26 mouse cellular contexts compared by ENCODE assay signal in the genomic region with DNA sequence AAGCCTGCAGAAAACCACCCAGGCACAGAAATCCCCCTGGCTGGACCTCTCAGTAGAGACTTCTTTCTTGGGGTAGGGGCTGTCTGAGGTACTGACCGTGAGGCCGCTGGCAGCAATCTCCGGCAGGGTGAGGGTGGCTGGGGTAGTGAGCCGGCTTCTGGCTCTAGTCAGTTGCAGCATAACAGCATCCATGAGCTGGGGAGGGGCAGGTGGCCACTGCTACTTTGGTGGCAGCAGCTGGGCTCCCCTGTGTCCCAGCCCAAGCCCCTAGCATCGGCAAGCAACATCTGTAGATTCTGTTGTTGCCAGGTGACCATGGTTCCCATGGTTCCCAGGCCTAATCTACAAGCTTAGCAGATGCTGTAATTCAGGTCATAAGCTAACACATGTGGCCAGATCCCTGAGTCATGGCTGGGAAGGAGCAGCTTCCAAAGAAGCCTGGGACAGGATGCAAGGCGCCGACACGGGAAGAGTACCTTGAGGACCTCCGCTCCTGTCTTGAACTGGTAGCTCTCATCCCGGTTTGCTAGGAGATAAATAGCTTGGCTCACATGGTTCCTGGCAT. TPM values are rescaled to one million over a fixed set of nuclear protein-coding genes. Genes with fewer than 3 reads are reported as not detected.
DNase-seq lines count a peak whose midpoint lies in the region; ATAC-seq and TF ChIP-seq lines count a peak whose summit lies in the region.
"Had no signal": no experiment of that assay in that cellular context is flagged by ENCODE, and none has a peak within 500 bp of the region (broad histone marks: within the 10 kb centered on the region; RNA-seq: fewer than 3 reads in every experiment).

No protein-coding gene starts in this region.

- H3K27ac ChIP-seq in midbrain, postnatal 0 days (ENCODE audit: low read depth, low read length) = no peak overlapping the region
- H3K27ac ChIP-seq in midbrain, embryonic 15.5 days = no peak overlapping the region
- H3K27ac ChIP-seq in liver, embryonic 14.5 days = no peak overlapping the region
- H3K27ac ChIP-seq in forebrain, embryonic 12.5 days = no peak overlapping the region
- H3K27ac ChIP-seq in intestine, embryonic 15.5 days = no peak overlapping the region
- H3K27ac ChIP-seq in kidney, embryonic 16.5 days (ENCODE audit: low read length) = no peak overlapping the region
- H3K27ac ChIP-seq: embryonic facial prominence, embryonic 15.5 days; forebrain, embryonic 10.5 days; midbrain, embryonic 13.5 days had no signal

- DNase-seq in heart, adult 11 months = peak; percentile 93
- no peak for DNase-seq in heart, postnatal 25 days (ENCODE audit: low spot score)
- DNase-seq in midbrain, postnatal 0 days (ENCODE audit: low spot score) = peak; percentile 15
- no peak for DNase-seq in liver, embryonic 14.5 days (ENCODE audit: low read depth in 3 of 3, low spot score in 3 of 3)
- DNase-seq: adrenal gland, postnatal 25 days; cerebellum, adult 9-10 months; gastrocnemius, postnatal 14 days; kidney, adult 18-20 months; lung, embryonic 14.5 days; thymus, postnatal 14 days had no signal

- H3K9me3 ChIP-seq in midbrain, postnatal 0 days (ENCODE audit: low read length) = no peaks in the 10 kb centered on the region
- H3K9me3 ChIP-seq in midbrain, embryonic 15.5 days = no peaks in the 10 kb centered on the region
- H3K9me3 ChIP-seq in liver, embryonic 14.5 days (ENCODE audit: control insufficient read depth, low read length) = no peaks in the 10 kb centered on the region
- no peaks in the 10 kb centered on the region for H3K9me3 ChIP-seq in forebrain, embryonic 12.5 days
- no peaks in the 10 kb centered on the region for H3K9me3 ChIP-seq in intestine, embryonic 15.5 days
- H3K9me3 ChIP-seq in kidney, embryonic 16.5 days (ENCODE audit: low read length) = no peaks in the 10 kb centered on the region
- H3K9me3 ChIP-seq: embryonic facial prominence, embryonic 15.5 days; forebrain, embryonic 10.5 days; midbrain, embryonic 13.5 days had no signal

- H3K27me3 ChIP-seq in midbrain, postnatal 0 days (ENCODE audit: insufficient read depth, low read length) = no peaks in the 10 kb centered on the region
- H3K27me3 ChIP-seq in midbrain, embryonic 15.5 days (replicated peaks) = no peaks in the 10 kb centered on the region
- H3K27me3 ChIP-seq in liver, embryonic 14.5 days (ENCODE audit: control insufficient read depth, insufficient read depth, low read length) = no peaks in the 10 kb centered on the region
- no peaks in the 10 kb centered on the region for H3K27me3 ChIP-seq in forebrain, embryonic 12.5 days
- no peaks in the 10 kb centered on the region for H3K27me3 ChIP-seq in intestine, embryonic 15.5 days (replicated peaks)
- no peaks in the 10 kb centered on the region for H3K27me3 ChIP-seq in kidney, embryonic 16.5 days (ENCODE audit: insufficient read depth, low read length)
- H3K27me3 ChIP-seq: embryonic facial prominence, embryonic 15.5 days; midbrain, embryonic 13.5 days had no signal

- H3K9ac ChIP-seq in midbrain, postnatal 0 days (replicated peaks; ENCODE audit: low read length, poor library complexity, severe bottlenecking) = no peak overlapping the region
- no peak overlapping the region for H3K9ac ChIP-seq in midbrain, embryonic 15.5 days
- no peak overlapping the region for H3K9ac ChIP-seq in liver, embryonic 14.5 days (replicated peaks)
- H3K9ac ChIP-seq in forebrain, embryonic 12.5 days = no peak overlapping the region
- H3K9ac ChIP-seq in intestine, embryonic 15.5 days = no peak overlapping the region
- no peak overlapping the region for H3K9ac ChIP-seq in kidney, embryonic 16.5 days (replicated peaks; ENCODE audit: low read length)
- H3K9ac ChIP-seq: embryonic facial prominence, embryonic 15.5 days; lung, embryonic 14.5 days; midbrain, embryonic 13.5 days had no signal

- intact Hi-C loops in heart, postnatal 25 days (cut with DNase I) = loop anchor here (5.0 kb wide), 1 partner anchor 43 kb away; no protein-coding TSS in a partner anchor

- no peak for TF ChIP-seq CTCF in midbrain, postnatal 0 days (IDR thresholded peaks at IDR 0.05)
- no peak for TF ChIP-seq CTCF in liver, embryonic 14.5 days (IDR thresholded peaks at IDR 0.05; ENCODE audit: low read depth)

- H3K4me1 ChIP-seq in midbrain, postnatal 0 days (ENCODE audit: insufficient read depth, low read length) = peaks cover 7% of the 10 kb centered on the region; the same call in 1 of the 2 replicates
- peaks cover 13% of the 10 kb centered on the region for H3K4me1 ChIP-seq in midbrain, embryonic 15.5 days
- peaks cover 7 to 22% of the 10 kb centered on the region in 2 experiments; a peak in 3 of 4 replicates for H3K4me1 ChIP-seq in liver, embryonic 14.5 days (replicated peaks; ENCODE audit: control insufficient read depth in 2 of 2, insufficient read depth in 2 of 2, low read length in 1 of 2)
- peaks cover 12% of the 10 kb centered on the region for H3K4me1 ChIP-seq in forebrain, embryonic 12.5 days
- peaks cover 12% of the 10 kb centered on the region; the same call in 1 of the 2 replicates for H3K4me1 ChIP-seq in intestine, embryonic 15.5 days (replicated peaks)
- peaks cover 13% of the 10 kb centered on the region for H3K4me1 ChIP-seq in kidney, embryonic 16.5 days (ENCODE audit: insufficient read depth, low read length)

- ATAC-seq in midbrain, postnatal 0 days (ENCODE audit: low FRiP score) = no peak
- no peak for ATAC-seq in midbrain, embryonic 15.5 days (replicated peaks)
- ATAC-seq in liver, embryonic 14.5 days (ENCODE audit: insufficient read depth) = no peak
- no peak for ATAC-seq in forebrain, embryonic 12.5 days (ENCODE audit: low FRiP score)
- no peak for ATAC-seq in intestine, embryonic 15.5 days
- ATAC-seq in kidney, embryonic 16.5 days (ENCODE audit: low FRiP score, low TSS enrichment) = no peak
- ATAC-seq: hindbrain, embryonic 16.5 days; midbrain, embryonic 13.5 days had no signal

- H3K4me3 ChIP-seq in midbrain, postnatal 0 days (ENCODE audit: low read depth, low read length) = no peak overlapping the region
- H3K4me3 ChIP-seq in midbrain, embryonic 15.5 days = no peak overlapping the region
- no peak overlapping the region for H3K4me3 ChIP-seq in liver, embryonic 14.5 days (ENCODE audit: insufficient read depth in 1 of 2, low read depth in 2 of 2, low read length in 2 of 2)
- no peak overlapping the region for H3K4me3 ChIP-seq in forebrain, embryonic 12.5 days (replicated peaks)
- no peak overlapping the region for H3K4me3 ChIP-seq in intestine, embryonic 15.5 days (replicated peaks)
- no peak overlapping the region for H3K4me3 ChIP-seq in kidney, embryonic 16.5 days (ENCODE audit: low read length)
- H3K4me3 ChIP-seq: embryonic facial prominence, embryonic 15.5 days; forebrain, embryonic 10.5 days; midbrain, embryonic 13.5 days had no signal

- H3K4me2 ChIP-seq in midbrain, postnatal 0 days (ENCODE audit: low read depth, low read length, poor library complexity, severe bottlenecking) = no peak overlapping the region
- no peak overlapping the region for H3K4me2 ChIP-seq in midbrain, embryonic 15.5 days
- 0 out of 2 replicates have a peak overlapping the region, but pooled peaks have one; percentile 3 for H3K4me2 ChIP-seq in liver, embryonic 14.5 days (ENCODE audit: low read depth)
- H3K4me2 ChIP-seq in forebrain, embryonic 12.5 days = no peak overlapping the region
- no peak overlapping the region for H3K4me2 ChIP-seq in intestine, embryonic 15.5 days (replicated peaks)
- no peak overlapping the region for H3K4me2 ChIP-seq in kidney, embryonic 16.5 days (replicated peaks; ENCODE audit: low read depth, low read length)
- H3K4me2 ChIP-seq: embryonic facial prominence, embryonic 15.5 days; lung, embryonic 14.5 days; midbrain, embryonic 13.5 days had no signal

- H3K36me3 ChIP-seq in midbrain, postnatal 0 days (ENCODE audit: insufficient read depth, low read length) = peaks cover 13% of the 10 kb centered on the region
- H3K36me3 ChIP-seq in midbrain, embryonic 15.5 days (replicated peaks) = peaks cover 6% of the 10 kb centered on the region
- H3K36me3 ChIP-seq in liver, embryonic 14.5 days (replicated peaks; ENCODE audit: control insufficient read depth, insufficient read depth, low read depth) = peaks cover 11% of the 10 kb centered on the region
- H3K36me3 ChIP-seq in forebrain, embryonic 12.5 days (replicated peaks) = peaks cover 17% of the 10 kb centered on the region
- H3K36me3 ChIP-seq in intestine, embryonic 15.5 days = peaks cover 10% of the 10 kb centered on the region
- H3K36me3 ChIP-seq in kidney, embryonic 16.5 days (ENCODE audit: insufficient read depth, low read length) = peaks cover 12% of the 10 kb centered on the region

- 80% methylated on average over 10 of the region's 10 CpGs for WGBS in midbrain, postnatal 0 days
- WGBS in midbrain, embryonic 15.5 days = 85% methylated on average over 10 of the region's 10 CpGs
- WGBS in liver, embryonic 14.5 days (ENCODE audit: insufficient replicate concordance) = 76% methylated on average over 10 of the region's 10 CpGs
- 91% methylated on average over 10 of the region's 10 CpGs for WGBS in forebrain, embryonic 12.5 days
- WGBS in intestine, embryonic 15.5 days = 85% methylated on average over 10 of the region's 10 CpGs
- 89% methylated on average over 10 of the region's 10 CpGs for WGBS in kidney, embryonic 16.5 days

- no peak for TF ChIP-seq EP300 in liver, embryonic 14.5 days (IDR thresholded peaks at IDR 0.05; ENCODE audit: low read depth)

RNA-seq across cellular contexts. Expression of gene Rogdi, which starts 2.9 kb away (rescaled TPM):
- total RNA-seq in heart, postnatal 25 days (2021) = 10 to 100 TPM; 20.8 to 22.4 TPM
- 115 and 121 TPM in 2 replicates for total RNA-seq in midbrain, postnatal 0 days (2014; rRNA removed)
- polyA plus RNA-seq in midbrain, postnatal 0 days (2015; fragmentation: Nextera tagmentation; extraction: Ambion mirVana) = 165 and 175 TPM in 2 replicates
- 157 TPM in 2 replicates for polyA plus RNA-seq in midbrain, embryonic 15.5 days (2015; fragmentation: Nextera tagmentation; extraction: Ambion mirVana)
- polyA plus RNA-seq in liver, embryonic 14.5 days (2012; rRNA removed) = 35.8 and 45.7 TPM in 2 replicates
- 39.3 and 42.0 TPM in 2 replicates for polyA plus RNA-seq in liver, embryonic 14.5 days (2014; fragmentation: Nextera tagmentation; extraction: Ambion mirVana)
- polyA plus RNA-seq in forebrain, embryonic 12.5 days (2016; fragmentation: Nextera tagmentation; extraction: Ambion mirVana) = 80.2 and 83.5 TPM in 2 replicates
- 46.2 and 51.7 TPM in 2 replicates for polyA plus RNA-seq in intestine, embryonic 15.5 days (2015; fragmentation: Nextera tagmentation; extraction: Ambion mirVana)
- polyA plus RNA-seq in kidney, embryonic 16.5 days (2015; fragmentation: Nextera tagmentation; extraction: Ambion mirVana) = 117 and 123 TPM in 2 replicates

RNA-seq across cellular contexts. Expression of gene Smim22, which starts 3.4 kb away (rescaled TPM):
- not detected for total RNA-seq in heart, postnatal 25 days (2021)
- not detected in 2 replicates for total RNA-seq in midbrain, postnatal 0 days (2014; rRNA removed)
- 1.1 TPM in 1 of 2 replicates, not detected in the other for polyA plus RNA-seq in midbrain, postnatal 0 days (2015; fragmentation: Nextera tagmentation; extraction: Ambion mirVana)
- polyA plus RNA-seq in midbrain, embryonic 15.5 days (2015; fragmentation: Nextera tagmentation; extraction: Ambion mirVana) = 1.6 and 2.0 TPM in 2 replicates
- 9.1 and 9.7 TPM in 2 replicates for polyA plus RNA-seq in liver, embryonic 14.5 days (2012; rRNA removed)
- polyA plus RNA-seq in liver, embryonic 14.5 days (2014; fragmentation: Nextera tagmentation; extraction: Ambion mirVana) = 4.5 and 7.8 TPM in 2 replicates
- 1.8 and 2.4 TPM in 2 replicates for polyA plus RNA-seq in forebrain, embryonic 12.5 days (2016; fragmentation: Nextera tagmentation; extraction: Ambion mirVana)
- polyA plus RNA-seq in intestine, embryonic 15.5 days (2015; fragmentation: Nextera tagmentation; extraction: Ambion mirVana) = 99.2 and 112 TPM in 2 replicates
- polyA plus RNA-seq in kidney, embryonic 16.5 days (2015; fragmentation: Nextera tagmentation; extraction: Ambion mirVana) = 12.5 and 15.0 TPM in 2 replicates
- total RNA-seq: adrenal gland, postnatal 25 days; gastrocnemius, postnatal 14 days; heart, adult 8-10 months; heart, postnatal 10 days; left cerebral cortex, adult 18-20 months; neutrophil, adult 5-6 weeks had no signal
- polyA plus RNA-seq: macrophage had no signal

RNA-seq across cellular contexts. Expression of gene Sept12, which starts 12.8 kb away (rescaled TPM):
- total RNA-seq in heart, postnatal 25 days (2021) = not detected
- not detected in 2 replicates for total RNA-seq in midbrain, postnatal 0 days (2014; rRNA removed)
- polyA plus RNA-seq in midbrain, postnatal 0 days (2015; fragmentation: Nextera tagmentation; extraction: Ambion mirVana) = not detected in 2 replicates
- polyA plus RNA-seq in midbrain, embryonic 15.5 days (2015; fragmentation: Nextera tagmentation; extraction: Ambion mirVana) = not detected in 2 replicates
- 0.02 TPM in 1 of 2 replicates, not detected in the other for polyA plus RNA-seq in liver, embryonic 14.5 days (2012; rRNA removed)
- not detected in 2 replicates for polyA plus RNA-seq in liver, embryonic 14.5 days (2014; fragmentation: Nextera tagmentation; extraction: Ambion mirVana)
- polyA plus RNA-seq in forebrain, embryonic 12.5 days (2016; fragmentation: Nextera tagmentation; extraction: Ambion mirVana) = not detected in 2 replicates
- not detected in 2 replicates for polyA plus RNA-seq in intestine, embryonic 15.5 days (2015; fragmentation: Nextera tagmentation; extraction: Ambion mirVana)
- 0.06 TPM in 1 of 2 replicates, not detected in the other for polyA plus RNA-seq in kidney, embryonic 16.5 days (2015; fragmentation: Nextera tagmentation; extraction: Ambion mirVana)
- total RNA-seq: adrenal gland, postnatal 25 days; gastrocnemius, postnatal 14 days; heart, adult 8-10 months; heart, postnatal 10 days; left cerebral cortex, adult 18-20 months; neutrophil, adult 5-6 weeks had no signal
- polyA plus RNA-seq: embryonic facial prominence, embryonic 15.5 days; forebrain, embryonic 10.5 days; frontal cortex, adult 2 months; hindbrain, embryonic 16.5 days; limb, embryonic 11.5 days; macrophage; midbrain, embryonic 13.5 days; stomach, embryonic 16.5 days had no signal

RNA-seq across cellular contexts. Expression of gene Glyr1, which starts 39.2 kb away (rescaled TPM):
- total RNA-seq in heart, postnatal 25 days (2021) = 10 to 100 TPM; 42.4 to 46.8 TPM
- total RNA-seq in midbrain, postnatal 0 days (2014; rRNA removed) = 176 and 179 TPM in 2 replicates
- polyA plus RNA-seq in midbrain, postnatal 0 days (2015; fragmentation: Nextera tagmentation; extraction: Ambion mirVana) = 146 and 149 TPM in 2 replicates
- 201 and 207 TPM in 2 replicates for polyA plus RNA-seq in midbrain, embryonic 15.5 days (2015; fragmentation: Nextera tagmentation; extraction: Ambion mirVana)
- 23.9 and 26.4 TPM in 2 replicates for polyA plus RNA-seq in liver, embryonic 14.5 days (2012; rRNA removed)
- polyA plus RNA-seq in liver, embryonic 14.5 days (2014; fragmentation: Nextera tagmentation; extraction: Ambion mirVana) = 21.7 and 26.3 TPM in 2 replicates
- 216 and 238 TPM in 2 replicates for polyA plus RNA-seq in forebrain, embryonic 12.5 days (2016; fragmentation: Nextera tagmentation; extraction: Ambion mirVana)
- polyA plus RNA-seq in intestine, embryonic 15.5 days (2015; fragmentation: Nextera tagmentation; extraction: Ambion mirVana) = 129 and 136 TPM in 2 replicates
- polyA plus RNA-seq in kidney, embryonic 16.5 days (2015; fragmentation: Nextera tagmentation; extraction: Ambion mirVana) = 172 and 176 TPM in 2 replicates

RNA-seq across cellular contexts. Expression of gene Ubn1, which starts 39.4 kb away (rescaled TPM):
- total RNA-seq in heart, postnatal 25 days (2021) = 10 to 100 TPM; 23.5 to 30.8 TPM
- total RNA-seq in midbrain, postnatal 0 days (2014; rRNA removed) = 28.4 and 28.9 TPM in 2 replicates
- 5.8 and 7.0 TPM in 2 replicates for polyA plus RNA-seq in midbrain, postnatal 0 days (2015; fragmentation: Nextera tagmentation; extraction: Ambion mirVana)
- 15.1 and 16.0 TPM in 2 replicates for polyA plus RNA-seq in midbrain, embryonic 15.5 days (2015; fragmentation: Nextera tagmentation; extraction: Ambion mirVana)
- 10.6 and 11.5 TPM in 2 replicates for polyA plus RNA-seq in liver, embryonic 14.5 days (2012; rRNA removed)
- 8.9 and 10.3 TPM in 2 replicates for polyA plus RNA-seq in liver, embryonic 14.5 days (2014; fragmentation: Nextera tagmentation; extraction: Ambion mirVana)
- 23.8 and 24.8 TPM in 2 replicates for polyA plus RNA-seq in forebrain, embryonic 12.5 days (2016; fragmentation: Nextera tagmentation; extraction: Ambion mirVana)
- polyA plus RNA-seq in intestine, embryonic 15.5 days (2015; fragmentation: Nextera tagmentation; extraction: Ambion mirVana) = 15.4 and 17.0 TPM in 2 replicates
- polyA plus RNA-seq in kidney, embryonic 16.5 days (2015; fragmentation: Nextera tagmentation; extraction: Ambion mirVana) = 17.4 and 20.2 TPM in 2 replicates

Comparison
In these comparisons a context has a peak if more than half of its experiments do, and no peak if none do; other contexts are left out.
1. DNase-seq: peak in heart, adult 11 months (single experiment) and midbrain, postnatal 0 days (single experiment); none in heart, postnatal 25 days (single experiment) and liver, embryonic 14.5 days (0 of 3).